Mouse (Mus musculus): ENCODE measurements around the gene Raver1.
"Not testable (repeated sequence)": the region's sequence is repeated elsewhere in the genome, so short reads cannot be mapped to it uniquely, and the experiment has no call there.

The Raver1 gene

GRCm38 (mm10) chr9:21104814-21105213 lies 13.0 kb upstream of the Raver1 start:
- DNase-seq, result no peak

GRCm38 (mm10) chr9:21102076-21102475 lies 10.3 kb upstream of the Raver1 start:
- DNase-seq, result no peak

- DNase-seq, result no peak
Measured at GRCm38 (mm10) chr9:21100447-21101161, 8.8 kb upstream of the Raver1 start.

- no peak for DNase-seq
Measured at GRCm38 (mm10) chr9:21097793-21098192, 6.0 kb upstream of the Raver1 start.

GRCm38 (mm10) chr9:21095958-21096357 lies 4.2 kb upstream of the Raver1 start:
- no peak for DNase-seq

- no peak for DNase-seq
Measured at GRCm38 (mm10) chr9:21093423-21093822, 1.6 kb upstream of the Raver1 start.

- no peak for DNase-seq
Measured at GRCm38 (mm10) chr9:21090972-21091706, 669 bp downstream of the Raver1 start.

GRCm38 (mm10) chr9:21090537-21090936 lies 1.3 kb downstream of the Raver1 start:
- DNase-seq, result no peak

- no peak for DNase-seq
Measured at GRCm38 (mm10) chr9:21083324-21083723, 8.5 kb downstream of the Raver1 start.

GRCm38 (mm10) chr9:21081127-21081526 lies 10.7 kb downstream of the Raver1 start:
- DNase-seq, result no peak

- no peak for DNase-seq
Measured at GRCm38 (mm10) chr9:21075625-21076024, 16.2 kb downstream of the Raver1 start.

- no peak for DNase-seq
Measured at GRCm38 (mm10) chr9:21074173-21074572, 17.6 kb downstream of the Raver1 start.

GRCm38 (mm10) chr9:21073044-21073840 lies 18.6 kb downstream of the Raver1 start, which contains the start of the genes Gm49373 and Fdx1l:
Gene Gm49373, minus strand, starts transcription at chr9:21073096.
Gene Fdx1l, minus strand, starts transcription at chr9:21073614.
- DNase-seq, result peak; percentile 77 to 79

- no peak for DNase-seq
Measured at GRCm38 (mm10) chr9:21072641-21073040, 19.2 kb downstream of the Raver1 start.

- DNase-seq, result no peak
Measured at GRCm38 (mm10) chr9:21067006-21067684, 24.7 kb downstream of the Raver1 start, which contains the start of gene Zglp1. Gene Zglp1, minus strand, starts transcription at chr9:21067093.

GRCm38 (mm10) chr9:21062928-21063327 lies 28.9 kb downstream of the Raver1 start:
- DNase-seq, result no peak

- no peak for DNase-seq
Measured at GRCm38 (mm10) chr9:21051578-21051977, 40.2 kb downstream of the Raver1 start.

GRCm38 (mm10) chr9:21045235-21045634 lies 46.6 kb downstream of the Raver1 start:
- no peak for DNase-seq

- not testable (repeated sequence) for DNase-seq
Measured at GRCm38 (mm10) chr9:21044785-21045184, 47.0 kb downstream of the Raver1 start.

- no peak for DNase-seq
Measured at GRCm38 (mm10) chr9:21043563-21043962, 48.2 kb downstream of the Raver1 start.

GRCm38 (mm10) chr9:21041308-21041707 lies 50.5 kb downstream of the Raver1 start:
- no peak for DNase-seq

- DNase-seq, result no peak
Measured at GRCm38 (mm10) chr9:21039779-21040178, 52.0 kb downstream of the Raver1 start.

GRCm38 (mm10) chr9:21037481-21037891 lies 54.3 kb downstream of the Raver1 start:
- no peak for DNase-seq

All from spleen, adult 18-20 months (tissue).